Mouse (Mus musculus) 416B (cell line): ENCODE measurements around the gene Apba1.

Experiments
- DNase-seq: peaks from one replicate; pipeline ENCODE4 v3.0.0; 2011; ENCODE audit warnings: low read depth

The Apba1 gene

GRCm38 (mm10) chr19:23806796-23807195 lies 48.1 kb downstream of the Apba1 start:
- DNase-seq, result no peak

DNA sequence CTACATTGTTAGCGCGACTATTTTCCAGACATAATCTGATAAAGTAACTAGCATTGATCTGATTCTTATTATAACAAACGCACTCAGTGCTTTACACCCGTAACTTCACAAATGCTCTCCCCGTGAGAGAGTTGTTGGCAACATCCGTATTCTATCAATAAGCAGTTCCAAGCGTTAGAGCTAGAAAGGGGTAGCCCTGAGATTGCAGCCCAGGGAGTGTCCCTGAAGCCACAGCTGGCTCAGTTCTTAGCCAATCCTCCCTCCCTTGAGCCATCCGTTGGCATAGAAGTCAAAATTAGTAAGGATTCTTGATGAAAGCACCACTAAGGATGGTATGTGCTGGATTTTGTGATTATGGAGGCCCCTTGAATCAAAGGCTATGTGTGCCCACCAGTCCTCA lies 48.7 kb downstream of the Apba1 start:
- no peak for DNase-seq

- DNase-seq, result no peak
Observed at GRCm38 (mm10) chr19:23809236-23809635, 50.5 kb downstream of the Apba1 start.

- no peak for DNase-seq
Observed at GRCm38 (mm10) chr19:23810512-23810911, 51.8 kb downstream of the Apba1 start.

GRCm38 (mm10) chr19:23810976-23811375 lies 52.3 kb downstream of the Apba1 start:
- DNase-seq, result no peak

DNA sequence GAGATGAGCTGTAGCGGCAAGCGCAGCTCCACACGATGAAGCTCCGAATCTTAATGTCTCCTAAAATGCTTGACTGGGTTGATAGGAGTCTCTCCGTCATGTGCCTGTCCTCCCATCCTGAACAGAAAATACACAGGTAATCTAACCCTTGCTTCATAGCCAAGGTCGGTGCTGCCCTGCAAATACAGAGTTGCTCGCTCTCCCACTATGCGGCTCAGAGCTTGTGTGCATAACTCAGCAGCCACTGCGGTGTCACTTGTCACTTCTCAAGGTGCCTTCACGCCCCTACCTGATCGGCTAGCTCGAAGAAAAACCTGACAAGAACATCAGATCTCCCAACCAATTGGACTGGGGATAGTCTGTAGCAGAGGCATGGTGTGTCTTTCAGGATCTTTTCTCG lies 58.1 kb downstream of the Apba1 start:
- no peak for DNase-seq

DNA sequence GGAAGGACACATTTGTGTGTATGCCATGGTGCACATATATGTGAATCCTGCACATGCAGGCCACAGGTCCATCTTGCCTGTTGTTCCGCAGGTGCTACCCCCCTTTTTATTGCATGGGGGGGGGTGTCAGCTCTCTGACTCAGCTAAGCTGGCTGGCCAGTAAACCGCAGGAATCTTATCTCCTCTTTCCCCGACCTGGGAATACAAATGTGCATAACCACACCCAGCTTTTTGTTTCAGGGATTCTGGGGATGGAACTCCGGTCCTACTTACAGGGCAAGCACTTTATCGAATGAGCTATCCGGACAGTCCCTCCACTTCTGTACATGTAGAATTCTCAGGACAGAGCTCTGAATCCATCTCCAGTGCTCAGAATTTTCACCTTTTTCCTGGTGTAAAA lies 58.5 kb downstream of the Apba1 start:
- no peak for DNase-seq

- DNase-seq, result no peak
Observed at GRCm38 (mm10) chr19:23819882-23820281, 61.2 kb downstream of the Apba1 start.

DNA sequence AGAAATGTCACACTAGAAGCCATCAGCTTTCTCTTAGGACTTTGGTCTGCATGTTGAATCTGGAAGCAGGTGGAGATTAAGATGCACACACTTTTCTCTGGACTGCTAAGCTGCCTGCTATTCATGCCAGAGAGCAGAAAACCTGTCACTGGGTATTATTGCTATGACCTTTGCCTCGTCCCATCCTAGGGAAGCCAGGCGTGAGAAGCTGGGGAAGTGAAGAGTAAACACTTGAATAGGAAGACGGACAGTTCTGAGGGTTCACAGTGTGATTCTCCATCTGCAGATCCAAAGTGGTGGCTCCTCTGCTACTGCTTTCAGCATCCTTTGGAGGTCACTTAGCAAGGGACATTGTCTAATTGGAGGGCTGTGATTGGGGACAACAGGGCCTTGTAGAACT lies 63.8 kb downstream of the Apba1 start:
- DNase-seq, result no peak

DNA sequence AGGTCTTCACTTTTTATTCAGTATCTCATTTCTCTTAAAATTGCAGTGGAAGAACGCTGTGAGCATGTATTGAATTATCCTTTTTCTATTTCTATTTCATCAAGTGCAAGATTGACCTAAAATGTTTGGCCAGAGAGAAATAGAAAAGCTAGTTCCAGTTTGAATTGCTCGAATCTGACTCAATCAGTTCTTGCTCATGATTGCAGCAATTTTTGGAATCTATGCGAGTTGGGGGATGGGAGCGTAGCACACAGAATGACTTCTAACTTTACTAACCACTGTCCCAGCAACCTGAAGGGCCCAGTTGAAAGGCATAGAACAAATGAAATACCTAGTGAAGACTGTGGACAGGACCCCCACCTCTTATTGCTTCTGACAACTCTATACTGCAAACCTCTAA lies 64.8 kb downstream of the Apba1 start:
- DNase-seq, result no peak

DNA sequence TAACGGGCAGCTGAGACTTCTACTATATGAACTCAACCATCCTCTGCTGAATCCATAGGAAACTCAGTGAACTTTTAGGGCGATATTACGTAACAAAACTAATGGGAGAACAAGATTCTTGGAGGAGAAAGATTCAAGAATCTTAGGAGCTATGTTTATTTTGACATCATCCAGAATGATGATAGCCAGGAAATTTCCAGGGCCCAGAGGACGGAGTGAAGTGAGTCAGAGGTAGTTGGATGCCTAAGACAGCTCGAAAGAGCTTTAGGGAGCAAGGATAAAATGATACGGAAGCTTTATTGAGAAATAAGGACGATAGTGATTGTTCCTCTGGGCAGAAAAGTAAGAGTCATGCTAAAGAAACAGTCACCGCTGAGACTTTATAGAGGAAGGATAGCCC lies 67.6 kb downstream of the Apba1 start:
- DNase-seq, result no peak

- DNase-seq, result no peak
Observed at GRCm38 (mm10) chr19:23830761-23831160, 72.1 kb downstream of the Apba1 start.

DNA sequence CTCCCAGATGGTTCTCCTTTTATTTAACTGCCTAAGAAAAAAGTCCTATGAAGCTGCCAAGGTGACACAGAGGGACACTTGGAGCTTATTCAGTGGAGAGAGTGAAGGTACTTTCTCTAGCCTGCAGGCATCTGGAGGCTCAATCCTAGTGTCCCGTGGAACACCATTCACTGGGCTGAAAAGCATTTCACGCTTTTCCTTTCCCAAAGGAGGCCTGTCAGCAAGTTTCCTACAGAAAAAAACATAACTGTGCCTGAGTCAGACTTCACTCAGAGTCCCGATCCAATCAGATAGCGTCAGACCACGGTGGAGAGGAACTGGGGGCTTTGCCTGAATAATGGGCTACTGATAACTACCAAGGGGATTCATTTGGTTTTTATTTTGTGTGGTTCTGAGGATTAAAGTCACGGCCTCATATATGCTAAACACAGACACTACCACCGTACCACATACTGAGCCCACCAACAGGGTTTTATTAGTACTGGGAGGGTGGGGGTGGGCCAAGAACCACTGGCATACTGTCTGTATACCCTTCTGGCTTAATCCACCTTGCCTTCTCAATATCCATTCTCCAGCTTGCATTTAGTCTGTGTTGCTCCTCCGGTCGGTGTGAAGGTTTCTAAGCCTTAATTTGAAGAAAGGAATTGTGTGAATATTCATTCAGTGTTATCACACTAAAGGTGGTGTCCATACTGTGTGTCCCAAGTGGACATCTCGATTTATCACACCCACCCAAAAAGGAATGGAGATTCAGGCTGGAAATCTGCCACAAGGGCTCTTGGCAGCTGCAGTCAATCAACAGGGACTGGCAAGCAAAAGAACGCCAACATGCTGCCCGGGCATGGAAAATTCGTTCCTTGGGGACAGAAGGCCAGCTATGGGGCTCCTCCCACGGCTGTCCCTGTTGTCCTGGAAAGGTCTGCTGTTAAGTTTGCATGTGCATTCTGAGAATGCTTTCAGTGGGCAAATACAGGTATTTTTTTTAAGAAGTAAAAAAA lies 75.3 kb downstream of the Apba1 start:
- no peak for DNase-seq

DNA sequence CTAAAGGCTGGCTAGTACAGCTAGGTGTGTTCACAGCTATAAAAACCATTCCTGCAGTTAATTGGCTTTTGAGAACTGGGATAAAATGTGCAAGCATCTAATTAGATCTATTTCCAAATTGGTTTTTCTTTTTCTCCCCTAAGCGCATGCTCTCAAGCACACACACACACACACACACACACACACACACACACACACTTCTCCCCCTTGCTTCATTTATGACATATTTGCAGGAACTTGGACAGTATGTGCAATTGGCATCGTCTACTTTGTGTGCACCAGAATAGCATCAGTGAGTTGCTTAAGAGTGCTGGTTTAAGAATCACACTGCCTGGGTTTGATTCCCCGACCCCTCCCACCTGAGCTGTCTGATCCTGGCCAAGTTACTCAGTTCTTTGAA lies 76.0 kb downstream of the Apba1 start:
- DNase-seq, result no peak

DNA sequence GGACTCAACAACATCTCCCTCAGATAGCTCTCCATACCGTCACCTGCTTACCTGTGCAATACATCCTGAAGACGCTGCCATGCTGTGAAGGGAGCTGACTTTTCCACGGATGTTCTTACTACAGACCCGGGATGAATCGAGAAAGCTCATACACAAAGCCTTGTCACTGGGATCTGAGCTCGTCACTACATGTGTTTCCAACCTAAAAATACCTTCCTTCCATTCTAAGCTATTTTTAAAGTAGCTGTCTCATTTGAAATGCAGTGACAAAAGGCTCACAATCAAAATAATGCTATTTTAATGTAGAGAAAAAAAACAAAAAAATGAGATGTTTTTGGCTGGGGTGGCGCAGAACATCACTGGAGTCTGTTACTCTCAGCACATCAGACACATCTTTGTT lies 97.1 kb downstream of the Apba1 start:
- no peak for DNase-seq

GRCm38 (mm10) chr19:23858091-23858490 lies 99.4 kb downstream of the Apba1 start:
- DNase-seq, result peak; percentile 7

DNA sequence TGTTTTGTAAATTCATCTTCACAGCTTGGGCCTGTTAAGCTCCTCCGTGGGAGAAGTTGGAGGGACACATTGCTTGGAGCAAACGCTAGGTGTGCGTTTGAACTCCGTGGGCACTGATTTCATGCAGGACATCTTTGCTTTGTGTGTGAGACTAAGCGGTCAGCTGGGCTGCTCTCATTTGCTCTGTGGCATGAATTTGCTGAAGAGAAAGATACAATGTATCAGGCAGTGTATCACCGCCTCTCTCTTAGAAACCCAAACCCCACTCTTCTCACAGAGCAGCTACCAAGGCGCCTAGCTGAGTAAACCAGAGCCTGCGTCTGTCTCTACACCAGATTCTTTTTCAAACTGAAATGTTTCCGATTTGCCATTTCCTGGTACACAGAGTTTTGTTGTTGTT lies 100.1 kb downstream of the Apba1 start:
- no peak for DNase-seq

DNA sequence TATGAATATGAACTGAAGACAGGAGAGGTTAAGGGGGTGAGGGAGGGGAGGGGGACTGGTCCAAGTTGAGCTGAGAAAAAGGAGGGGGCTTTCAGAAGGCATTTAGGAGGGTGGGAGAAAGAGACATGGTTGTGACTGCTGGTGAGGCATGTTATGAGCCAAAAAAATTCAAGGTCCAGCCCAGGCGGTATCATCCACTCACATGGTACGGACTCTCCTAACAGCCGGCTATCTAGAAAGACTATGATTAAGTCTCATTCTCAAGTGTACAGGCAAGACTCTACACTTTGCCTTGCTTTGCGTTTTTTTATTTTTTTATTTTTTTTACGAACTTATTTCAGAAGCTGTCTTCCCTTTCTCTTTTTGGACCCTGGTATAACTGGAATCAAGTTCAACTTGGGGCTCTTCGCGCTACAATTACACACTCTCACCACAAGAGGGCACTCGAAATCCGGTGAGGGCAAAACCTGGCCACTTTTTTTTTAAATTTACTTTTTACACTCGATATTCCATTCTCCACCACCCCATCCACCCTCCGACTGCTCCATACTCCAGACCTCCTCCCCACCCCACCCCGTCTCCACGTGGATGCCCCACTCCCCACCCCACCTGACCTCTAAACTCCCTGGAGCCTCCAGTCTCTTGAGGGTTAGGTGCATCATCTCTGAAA lies 101.6 kb downstream of the Apba1 start:
- DNase-seq, result peak; percentile 57

- peak; percentile 13 for DNase-seq
Observed at GRCm38 (mm10) chr19:23862736-23863135, 104.0 kb downstream of the Apba1 start.

DNA sequence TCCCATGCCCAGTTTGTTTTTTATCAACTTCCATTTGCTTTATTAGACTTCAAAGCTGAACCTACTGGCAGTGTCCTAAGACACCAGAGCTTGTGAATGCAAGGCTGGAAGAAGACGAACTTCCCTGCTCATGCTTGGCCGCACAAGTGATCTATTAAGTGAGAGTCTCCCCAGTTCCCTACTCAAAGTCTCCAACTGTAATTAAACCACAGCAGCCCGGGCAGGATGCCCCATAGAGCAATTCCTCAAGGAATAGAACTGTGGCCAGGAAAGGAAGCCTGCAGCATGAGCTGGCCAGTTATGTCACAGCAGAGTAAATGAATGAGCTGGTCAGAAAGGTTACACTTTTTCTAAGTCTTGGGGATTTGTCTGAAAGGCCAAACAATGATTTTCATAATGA lies 105.3 kb downstream of the Apba1 start:
- no peak for DNase-seq

DNA sequence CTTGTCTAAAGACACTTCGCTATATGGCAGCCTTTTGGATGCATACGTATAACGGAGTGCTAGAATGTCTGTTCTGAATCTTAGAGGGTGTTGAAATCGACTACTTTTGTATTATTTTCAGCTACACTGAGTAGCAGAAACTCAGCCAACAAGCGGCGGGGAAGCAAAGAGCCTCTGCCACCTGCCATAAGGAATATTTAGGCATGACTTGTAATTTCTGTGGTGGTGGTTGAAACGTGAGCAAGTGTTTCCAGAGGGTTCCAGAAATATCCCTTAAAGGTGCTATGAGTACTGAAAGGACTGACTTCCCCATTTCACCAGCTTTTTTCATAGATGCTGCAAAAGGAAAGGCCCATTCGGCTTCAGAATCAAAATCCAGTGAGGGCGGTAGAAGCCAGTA lies 107.4 kb downstream of the Apba1 start:
- no peak for DNase-seq

GRCm38 (mm10) chr19:23867052-23867451 lies 108.4 kb downstream of the Apba1 start:
- no peak for DNase-seq

- no peak for DNase-seq
Observed at GRCm38 (mm10) chr19:23867589-23867988, 108.9 kb downstream of the Apba1 start.
